Mouse (Mus musculus): ENCODE measurements around the gene Syt14. TPM values are rescaled to one million over a fixed set of nuclear protein-coding genes. Genes with fewer than 3 reads are reported as not detected.

Syt14 gene
- total and polyA plus RNA-seq, 3 experiments: 1.8 to 2.4 TPM; not detected in 1

DNA sequence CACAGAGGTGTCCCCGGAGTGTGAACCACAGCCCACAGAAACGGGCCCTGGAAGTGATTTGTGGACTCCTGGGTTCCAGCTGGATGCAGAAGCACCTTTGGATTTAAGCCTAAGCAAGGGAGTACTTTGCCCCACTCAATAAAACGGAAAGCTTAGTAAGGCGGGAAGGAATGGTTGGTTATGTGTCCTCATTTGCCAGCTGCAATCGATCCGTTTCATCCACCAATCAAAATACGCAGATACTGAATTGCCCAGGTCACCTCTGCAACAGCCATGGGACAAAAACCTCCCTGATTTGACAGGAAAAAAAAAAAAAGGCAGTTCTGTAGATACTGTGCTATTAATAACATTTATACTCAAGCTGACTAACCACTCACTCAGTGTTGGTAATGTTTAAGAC, 47.5 kb upstream of the Syt14 start:
- DNase-seq (ENCODE audit: low read depth, low spot score): no peak

GRCm38 (mm10) chr1:193082311-193082921, 46.8 kb upstream of the Syt14 start:
- H3K27me3 ChIP-seq (ENCODE audit: control insufficient read depth in 1 of 2, insufficient read depth in 2 of 2, low read length in 2 of 2): no peaks in the 10 kb centered on the region
- no peak overlapping the region for H3K9ac ChIP-seq (ENCODE audit: control insufficient read depth, low read depth, low read length, poor library complexity, severe bottlenecking)
- no peak overlapping the region for H3K4me3 ChIP-seq (ENCODE audit: control insufficient read depth in 1 of 2, insufficient read depth in 1 of 2, low read depth in 2 of 2, low read length in 2 of 2)
- H3K4me1 ChIP-seq (ENCODE audit: control insufficient read depth in 1 of 2, insufficient read depth in 2 of 2, low read length in 2 of 2): no peaks in the 10 kb centered on the region
- no peaks in the 10 kb centered on the region for H3K9me3 ChIP-seq (replicated peaks; ENCODE audit: insufficient read depth, low read length)
- TF ChIP-seq MYC (IDR thresholded peaks at IDR 0.05; ENCODE audit: low read depth, low read length): no peak
- no peak for TF ChIP-seq TAL1 (IDR thresholded peaks at IDR 0.05; ENCODE audit: low read length)
- TF ChIP-seq USF2 (IDR thresholded peaks at IDR 0.05; ENCODE audit: borderline replicate concordance in 1 of 2, insufficient read depth in 1 of 2, low read depth in 1 of 2, low read length in 2 of 2): no peak
- no peak for TF ChIP-seq TBP (IDR thresholded peaks at IDR 0.05; ENCODE audit: low read depth, low read length)
- no peak for TF ChIP-seq MYB (IDR thresholded peaks at IDR 0.05; ENCODE audit: low read depth, low read length)
- TF ChIP-seq GATA1 (IDR thresholded peaks at IDR 0.05; ENCODE audit: low read depth, low read length): no peak
- TF ChIP-seq MEF2A (IDR thresholded peaks at IDR 0.05; ENCODE audit: extremely low read depth, insufficient replicate concordance, low read depth, low read length, poor library complexity, severe bottlenecking): no peak
- TF ChIP-seq ZMIZ1 (IDR thresholded peaks at IDR 0.05; ENCODE audit: low read depth, low read length): no peak
- no peak for TF ChIP-seq USF1 (IDR thresholded peaks at IDR 0.05; ENCODE audit: low read depth, low read length)
- no peak for TF ChIP-seq SMC3 (IDR thresholded peaks at IDR 0.05; ENCODE audit: low read depth, low read length)
- TF ChIP-seq CTCF (IDR thresholded peaks at IDR 0.05 in 2 of 3, conservative IDR thresholded peaks at IDR 0.05 in 1 of 3; ENCODE audit: control insufficient read depth in 1 of 3, insufficient read depth in 1 of 3, low read depth in 2 of 3, low read length in 3 of 3, poor library complexity in 1 of 3, severe bottlenecking in 1 of 3): no peak
- no peak for TF ChIP-seq GABPA (IDR thresholded peaks at IDR 0.05; ENCODE audit: low read depth, low read length)
- no peak for TF ChIP-seq JUND (IDR thresholded peaks at IDR 0.05; ENCODE audit: low read depth, low read length)
- no peak for TF ChIP-seq HCFC1 (IDR thresholded peaks at IDR 0.05; ENCODE audit: low read depth, low read length)
- no peak for TF ChIP-seq MAX (IDR thresholded peaks at IDR 0.05; ENCODE audit: low read length)
- H3K36me3 ChIP-seq (ENCODE audit: control insufficient read depth in 1 of 2, insufficient read depth in 2 of 2, low read length in 2 of 2): no peaks in the 10 kb centered on the region
- H3K79me2 ChIP-seq (ENCODE audit: control insufficient read depth, insufficient read depth, low read length, poor library complexity): no peaks in the 10 kb centered on the region
- DNase-seq (ENCODE audit: low read depth, low spot score): no peak
- H3K27ac ChIP-seq (ENCODE audit: control insufficient read depth, low read depth, low read length): no peak overlapping the region

More for the DNA sequence above, 47.5 kb upstream of the Syt14 start:
- H3K36me3 ChIP-seq (ENCODE audit: control insufficient read depth in 1 of 2, insufficient read depth in 2 of 2, low read length in 2 of 2): no peaks in the 10 kb centered on the region
- H3K27me3 ChIP-seq (ENCODE audit: control insufficient read depth in 1 of 2, insufficient read depth in 2 of 2, low read length in 2 of 2): no peaks in the 10 kb centered on the region
- no peaks in the 10 kb centered on the region for H3K79me2 ChIP-seq (ENCODE audit: control insufficient read depth, insufficient read depth, low read length, poor library complexity)
- no peaks in the 10 kb centered on the region for H3K4me1 ChIP-seq (ENCODE audit: control insufficient read depth in 1 of 2, insufficient read depth in 2 of 2, low read length in 2 of 2)
- no peaks in the 10 kb centered on the region for H3K9me3 ChIP-seq (replicated peaks; ENCODE audit: insufficient read depth, low read length)
- no peak for TF ChIP-seq GATA1 (IDR thresholded peaks at IDR 0.05; ENCODE audit: low read depth, low read length)
- no peak for TF ChIP-seq E2F4 (IDR thresholded peaks at IDR 0.05; ENCODE audit: borderline replicate concordance, low read depth, low read length)
- no peak for TF ChIP-seq ETS1 (IDR thresholded peaks at IDR 0.05; ENCODE audit: low read depth, low read length)
- TF ChIP-seq TCF12 (IDR thresholded peaks at IDR 0.05; ENCODE audit: low read depth, low read length): no peak
- no peak for TF ChIP-seq ZKSCAN1 (IDR thresholded peaks at IDR 0.05; ENCODE audit: low read depth, low read length)
- no peak for TF ChIP-seq POLR2AphosphoS2 (IDR thresholded peaks at IDR 0.05; ENCODE audit: low read length)
- TF ChIP-seq RAD21 (IDR thresholded peaks at IDR 0.05; ENCODE audit: low read depth, low read length): no peak
- TF ChIP-seq TAL1 (IDR thresholded peaks at IDR 0.05; ENCODE audit: low read length): no peak
- no peak for TF ChIP-seq CHD1 (IDR thresholded peaks at IDR 0.05; ENCODE audit: low read depth, low read length)
- no peak for TF ChIP-seq JUND (IDR thresholded peaks at IDR 0.05; ENCODE audit: low read depth, low read length)
- TF ChIP-seq ELF1 (IDR thresholded peaks at IDR 0.05; ENCODE audit: low read depth, low read length): no peak
- TF ChIP-seq MYB (IDR thresholded peaks at IDR 0.05; ENCODE audit: low read depth, low read length): no peak
- TF ChIP-seq USF2 (IDR thresholded peaks at IDR 0.05; ENCODE audit: borderline replicate concordance in 1 of 2, insufficient read depth in 1 of 2, low read depth in 1 of 2, low read length in 2 of 2): no peak
- no peak overlapping the region for H3K9ac ChIP-seq (ENCODE audit: control insufficient read depth, low read depth, low read length, poor library complexity, severe bottlenecking)
- H3K27ac ChIP-seq (ENCODE audit: control insufficient read depth, low read depth, low read length): no peak overlapping the region
- H3K4me3 ChIP-seq (ENCODE audit: control insufficient read depth in 1 of 2, insufficient read depth in 1 of 2, low read depth in 2 of 2, low read length in 2 of 2): no peak overlapping the region
